Mouse (Mus musculus) retina, embryonic 14.5 days (tissue): ENCODE data around the gene Tbata.

Experiments
- DNase-seq: peaks from one replicate; pipeline ENCODE4 v3.0.0-alpha.2; 2015; ENCODE audit warnings: low spot score

Tbata gene

DNA sequence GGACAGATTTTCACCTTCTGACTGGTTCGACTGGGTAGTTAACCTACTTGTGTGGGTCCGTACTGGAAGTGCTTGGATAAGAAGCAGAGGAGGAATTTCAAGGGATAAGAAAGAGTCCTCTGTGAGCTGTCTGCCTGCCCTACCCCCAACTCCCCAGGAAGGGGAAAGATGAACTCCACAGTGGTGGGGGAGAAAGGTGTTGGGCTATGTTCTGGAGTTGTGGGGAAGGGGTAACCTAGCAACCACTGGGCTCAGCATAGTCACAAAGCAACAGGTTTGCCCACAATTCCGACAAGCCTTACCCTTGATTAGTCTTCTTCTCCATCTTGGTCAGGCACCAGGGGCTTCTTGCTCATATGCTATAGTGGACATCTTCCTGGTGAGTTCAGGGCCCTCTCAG lies at the start of gene Tbata:
Tbata (plus strand) TSS at position 301 of the 400 bp plus-strand sequence.
- no peak for DNase-seq

DNA sequence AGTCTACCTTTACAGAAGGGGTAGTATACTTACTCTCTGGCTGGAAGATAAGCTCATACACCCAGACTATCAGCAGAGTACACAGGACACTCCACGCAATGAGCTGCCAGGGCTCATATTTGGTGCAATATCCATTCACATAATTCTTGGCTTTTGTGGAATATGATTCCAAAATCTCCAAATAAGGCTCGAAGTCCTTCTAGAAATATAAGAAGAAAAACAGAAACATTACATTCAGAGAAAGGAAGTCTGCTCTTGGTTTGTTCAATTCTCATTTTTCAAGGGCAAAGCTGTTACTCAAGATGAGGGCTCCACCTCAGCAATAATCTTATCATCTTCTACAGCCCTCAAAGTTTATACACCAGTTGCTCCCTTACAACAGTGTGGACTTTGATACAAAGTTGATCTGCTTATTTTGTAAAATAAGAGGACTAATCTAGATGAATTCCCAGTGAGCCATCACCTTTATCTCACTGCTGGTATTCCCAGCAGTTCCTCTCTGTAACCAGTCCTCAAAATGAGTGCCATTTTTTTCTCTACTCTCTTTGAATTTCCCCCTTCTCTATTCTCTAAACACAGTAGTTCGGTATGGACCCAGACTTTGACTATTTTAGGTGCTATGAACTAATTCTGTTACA lies 48.4 kb upstream of the Tbata start:
- DNase-seq = no peak

DNA sequence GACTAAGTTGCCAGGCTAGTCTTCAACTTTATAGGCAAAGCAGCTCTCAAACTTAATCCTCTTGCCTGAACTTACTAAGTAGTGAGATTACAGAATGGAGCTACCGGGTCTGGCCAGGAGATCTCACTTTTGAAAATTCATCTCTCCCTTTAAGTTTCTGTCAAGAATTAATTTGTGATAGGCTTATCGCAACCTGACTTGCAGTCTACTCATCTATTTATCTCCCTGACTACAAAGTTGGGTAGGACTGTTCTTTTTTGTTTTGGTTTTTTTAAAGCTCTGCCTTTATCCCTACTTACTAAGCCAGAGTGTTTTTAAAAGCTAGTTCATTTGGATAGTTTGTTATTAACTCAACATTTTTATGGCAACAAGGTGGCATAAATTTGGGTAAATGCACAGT lies 47.3 kb upstream of the Tbata start:
- DNase-seq = no peak

DNA sequence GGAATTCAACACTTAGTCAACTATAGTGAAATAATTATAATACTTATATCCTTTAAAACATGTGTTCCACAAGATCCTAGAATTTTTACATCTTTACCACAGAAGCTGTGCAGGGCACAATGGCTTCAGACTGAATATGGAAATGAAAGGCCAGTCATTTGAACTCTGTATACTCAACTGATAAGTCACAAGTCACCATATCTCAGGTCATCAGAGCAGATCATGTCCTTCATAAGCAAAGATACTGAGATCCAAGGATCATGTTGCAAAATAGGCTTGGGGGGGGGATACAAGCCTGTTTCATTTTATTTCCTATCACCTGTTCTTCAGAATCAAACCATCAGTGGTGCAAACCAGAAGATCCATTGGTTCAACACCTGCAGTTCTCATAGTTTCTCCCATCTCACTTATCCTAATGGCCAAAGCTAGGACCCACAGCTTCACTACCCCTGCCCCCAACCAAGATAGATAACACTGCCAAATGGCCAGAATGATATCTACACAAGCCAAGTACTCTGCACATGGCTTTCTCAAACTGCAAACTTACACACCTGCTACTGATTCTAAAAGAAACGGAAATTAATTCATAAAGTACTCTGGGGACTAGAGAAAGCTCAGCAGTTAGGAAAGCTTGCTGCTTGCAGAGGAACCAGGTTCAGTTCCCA lies 42.9 kb upstream of the Tbata start:
- no peak for DNase-seq

DNA sequence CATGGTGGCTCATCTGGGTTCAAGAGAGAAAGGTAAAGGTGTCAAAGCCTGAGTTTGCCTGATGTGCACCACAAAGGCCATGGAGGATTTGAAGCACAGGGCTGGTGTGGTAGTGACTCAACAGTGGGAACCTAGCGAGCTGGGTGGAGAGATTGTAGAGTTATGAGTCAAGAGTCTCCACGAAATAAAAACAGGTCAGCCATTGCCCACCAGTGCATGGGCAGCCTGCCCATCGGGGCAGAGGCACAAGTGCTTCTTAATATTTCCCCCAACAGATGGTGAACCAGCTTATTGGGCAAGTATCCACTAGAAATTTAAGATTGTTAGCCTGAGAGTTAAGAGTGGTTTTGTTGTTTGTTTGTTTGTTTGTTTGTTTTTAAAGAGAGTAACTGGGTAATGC lies 40.8 kb upstream of the Tbata start:
- DNase-seq = no peak

DNA sequence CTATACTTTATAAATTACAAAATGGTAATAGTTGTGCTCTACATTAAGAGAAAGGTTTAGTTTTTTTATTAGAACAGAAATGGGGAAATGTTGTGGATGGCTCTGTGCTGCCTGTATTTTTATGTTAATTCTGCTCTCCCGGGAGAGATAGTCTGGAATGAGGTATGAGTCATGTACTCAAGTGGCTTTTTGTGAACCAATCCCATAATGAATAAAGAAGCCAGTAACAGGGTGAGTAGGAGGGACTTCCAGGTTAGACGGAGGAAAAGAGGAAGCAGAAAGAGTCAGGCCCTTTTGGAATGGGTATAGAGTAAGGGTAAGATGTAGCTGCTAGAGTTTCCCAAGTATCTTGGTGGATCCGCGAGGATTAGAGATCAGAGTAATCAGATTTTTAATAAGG lies 37.7 kb upstream of the Tbata start:
- DNase-seq = no peak

DNA sequence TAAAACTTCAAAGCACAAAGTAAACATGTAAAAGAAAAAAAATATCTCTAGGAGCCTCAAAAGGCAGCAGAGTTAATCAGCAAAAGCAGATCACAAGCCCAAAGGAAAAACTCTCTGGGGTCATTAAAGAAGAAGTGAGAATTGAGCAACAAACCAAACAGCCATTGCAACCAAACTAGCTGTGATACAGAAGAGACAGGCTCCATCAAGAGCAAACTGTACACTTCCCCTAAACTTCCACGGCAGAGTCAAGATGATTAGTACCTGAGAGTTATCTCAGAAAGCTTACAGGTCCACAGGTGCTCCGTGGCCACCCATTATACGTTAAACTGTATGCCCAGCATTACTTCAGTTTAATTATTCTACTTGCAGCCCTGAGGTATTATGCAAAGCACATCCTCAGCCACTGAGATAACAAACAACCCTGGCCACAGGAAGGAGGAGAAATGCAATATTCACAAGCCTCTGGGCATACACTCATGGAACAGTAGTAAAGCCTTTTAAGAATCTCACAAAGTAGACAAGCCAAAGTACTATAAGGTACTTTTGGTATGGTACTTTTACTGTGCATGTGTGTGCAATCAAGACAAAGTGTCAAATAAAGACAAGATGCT lies 36.4 kb upstream of the Tbata start:
- no peak for DNase-seq

DNA sequence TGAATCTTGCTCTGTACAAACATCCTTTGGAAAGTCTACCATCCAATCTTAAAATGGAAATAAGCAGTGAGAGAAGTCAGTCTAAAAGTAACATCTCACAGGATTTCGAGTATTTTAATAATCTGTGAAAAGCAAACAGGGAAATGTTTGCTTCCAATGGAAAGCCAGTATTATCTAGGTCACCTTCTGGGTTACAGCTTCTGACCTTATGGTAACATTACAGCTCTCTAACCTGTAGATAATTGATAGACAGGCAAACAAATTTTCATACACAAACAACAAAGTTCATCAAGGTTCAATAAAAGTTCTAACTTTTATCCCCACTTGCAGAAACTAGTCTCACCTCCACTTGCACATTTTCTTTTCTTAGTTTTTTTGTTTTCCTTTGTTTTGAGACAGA lies 34.2 kb upstream of the Tbata start:
- no peak for DNase-seq

DNA sequence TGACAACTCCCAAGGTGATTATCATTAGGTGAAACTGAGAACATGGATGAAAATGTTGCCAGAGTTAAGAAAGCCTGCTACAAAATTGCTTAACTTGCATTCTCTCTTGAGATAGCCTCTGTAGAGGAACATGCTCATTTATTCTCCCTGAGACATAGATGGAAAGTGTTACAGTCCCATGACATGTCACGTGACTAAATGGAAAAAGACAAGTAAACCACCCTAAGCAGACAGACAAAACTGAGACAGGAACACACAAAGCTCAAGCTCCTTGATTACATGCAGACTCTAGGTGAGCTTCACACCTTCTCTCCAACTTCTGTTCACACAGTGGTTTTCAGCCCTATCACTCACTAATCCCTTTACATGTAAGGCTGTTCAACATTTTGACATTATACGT lies 28.4 kb upstream of the Tbata start:
- no peak for DNase-seq

DNA sequence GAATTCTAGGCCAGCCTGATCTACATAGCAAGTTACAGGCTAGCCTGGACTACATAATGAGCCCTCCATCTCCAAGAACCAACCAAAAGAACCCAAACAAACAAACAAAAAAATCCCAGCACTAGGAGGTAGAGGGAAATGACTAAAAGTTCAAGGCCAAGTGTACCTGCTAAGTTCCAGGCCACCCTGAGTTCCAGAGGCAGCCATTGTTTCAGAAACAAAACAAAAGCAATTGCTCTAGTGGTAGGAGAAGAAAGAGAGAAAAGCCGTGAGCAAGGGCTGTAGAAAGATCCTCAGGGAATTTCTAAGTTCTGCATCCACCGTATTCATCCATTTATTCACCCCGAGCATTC lies 26.0 kb upstream of the Tbata start:
- DNase-seq = no peak

DNA sequence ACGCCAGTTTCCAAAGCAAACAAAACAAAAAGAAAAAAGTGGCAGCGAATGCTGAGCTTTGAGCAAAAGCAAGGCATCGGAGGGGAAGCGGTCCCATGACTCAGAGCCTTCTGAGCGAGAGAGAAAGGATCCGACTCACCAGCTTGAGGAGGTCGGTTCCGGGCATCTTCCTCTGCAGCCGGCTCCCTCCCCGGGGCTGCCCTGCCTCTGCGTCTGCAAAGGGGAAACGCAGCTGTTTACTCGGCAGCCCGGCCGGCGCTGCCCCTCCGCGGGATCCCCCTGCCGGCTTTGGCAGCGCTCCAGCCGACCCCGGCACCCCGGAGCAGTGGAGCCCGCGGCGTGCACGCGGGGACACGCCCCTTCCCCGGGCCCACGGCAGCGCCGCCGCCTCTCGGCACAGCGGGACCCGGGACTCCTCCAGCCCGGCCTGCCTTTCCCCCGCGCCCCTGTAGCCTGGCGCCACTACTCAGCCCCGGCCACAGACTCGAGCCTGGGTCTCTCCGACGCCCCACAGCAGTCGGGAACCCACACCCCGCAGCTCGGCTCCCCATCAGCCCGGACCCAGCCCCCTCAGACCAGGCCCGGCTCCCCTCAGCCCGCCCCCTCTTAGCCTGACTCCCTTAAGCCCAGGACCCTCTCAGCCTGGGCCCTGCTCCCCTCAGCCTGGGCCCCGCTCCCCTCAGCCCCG lies 25.5 kb upstream of the Tbata start:
- peak; percentile 71 for DNase-seq

DNA sequence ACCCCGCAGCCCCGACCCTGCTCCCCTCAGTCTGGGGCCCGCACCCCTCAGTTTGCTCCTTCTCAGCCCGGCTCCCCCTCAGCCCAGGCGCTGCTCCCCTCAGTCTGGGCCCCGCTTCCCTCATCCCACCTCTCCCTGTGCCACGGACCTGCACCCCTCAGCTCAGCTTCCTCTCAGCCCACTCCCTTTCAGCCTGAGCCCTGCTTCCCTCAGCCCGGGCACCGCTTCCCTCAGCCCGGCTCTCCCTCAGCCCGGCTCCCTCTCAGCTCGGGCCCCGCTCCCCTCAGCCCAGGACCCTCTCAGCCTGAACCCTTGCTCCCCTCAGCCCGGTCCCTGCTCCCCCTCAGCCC lies 25.0 kb upstream of the Tbata start:
- DNase-seq = no peak

DNA sequence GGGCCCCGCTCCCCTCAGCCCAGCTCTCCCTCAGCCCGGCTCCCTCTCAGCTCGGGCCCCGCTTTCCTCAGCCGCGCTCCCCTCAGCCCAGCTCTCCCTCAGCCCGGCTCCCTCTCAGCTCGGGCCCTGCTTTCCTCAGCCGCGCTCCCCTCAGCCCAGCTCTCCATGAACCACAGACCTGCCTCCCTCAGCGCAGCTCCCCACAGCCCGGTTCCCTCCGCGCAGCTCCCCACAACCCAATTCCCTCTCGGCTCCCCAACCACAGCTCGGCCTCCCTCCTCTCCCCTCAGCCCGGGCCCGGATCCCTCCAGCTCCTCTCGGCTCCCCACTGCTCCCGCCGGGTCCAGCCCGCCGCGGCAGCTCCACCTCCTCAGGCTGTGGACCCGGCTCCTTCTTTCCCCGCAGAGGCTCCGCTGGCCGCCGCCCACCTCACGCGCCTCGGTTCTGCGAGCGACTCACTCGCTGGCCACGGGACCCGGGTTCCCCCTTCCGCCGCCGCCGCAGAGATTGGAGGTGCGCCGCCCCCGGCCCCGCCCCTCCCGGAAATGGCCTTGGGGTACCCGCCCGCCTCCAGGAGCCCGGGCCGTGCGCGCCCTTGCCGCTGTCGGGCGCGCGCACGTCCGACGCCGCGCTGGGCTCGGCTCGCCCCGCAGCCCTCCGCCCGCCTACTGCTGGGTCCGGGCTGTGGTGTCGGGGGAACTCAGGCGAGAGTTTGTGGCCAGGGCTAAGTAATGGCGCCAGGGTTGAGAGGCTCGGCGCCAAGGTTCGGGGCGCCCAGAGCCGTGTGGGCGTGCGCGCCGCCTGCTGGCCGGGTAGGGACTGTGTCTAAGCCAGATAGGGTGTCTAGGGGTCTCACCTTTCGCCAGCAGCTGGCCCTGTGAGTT lies 24.4 kb upstream of the Tbata start, which contains the start of gene Sgpl1:
Sgpl1 (minus strand) TSS at position 547 of the 884 bp plus-strand sequence.
- DNase-seq = peak; percentile 92

DNA sequence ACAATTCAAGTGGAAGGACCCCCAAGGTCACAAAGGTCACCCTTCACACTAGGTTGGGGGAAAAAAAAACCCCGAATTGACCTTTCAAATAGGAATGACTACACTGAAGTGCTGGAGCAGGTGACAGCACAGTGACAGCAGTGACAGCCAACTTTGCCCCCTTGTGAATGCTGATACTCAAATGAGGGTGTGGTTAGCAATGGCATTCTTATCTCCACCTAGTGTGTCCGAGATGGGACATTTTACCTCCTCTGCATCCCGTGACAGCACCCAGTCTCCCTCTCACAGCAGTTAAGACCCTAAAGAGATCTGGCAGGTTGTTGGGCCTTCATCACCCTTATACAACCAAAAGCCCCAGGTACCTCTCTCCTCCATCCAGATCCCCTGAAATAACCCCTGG lies 22.3 kb upstream of the Tbata start:
- no peak for DNase-seq

DNA sequence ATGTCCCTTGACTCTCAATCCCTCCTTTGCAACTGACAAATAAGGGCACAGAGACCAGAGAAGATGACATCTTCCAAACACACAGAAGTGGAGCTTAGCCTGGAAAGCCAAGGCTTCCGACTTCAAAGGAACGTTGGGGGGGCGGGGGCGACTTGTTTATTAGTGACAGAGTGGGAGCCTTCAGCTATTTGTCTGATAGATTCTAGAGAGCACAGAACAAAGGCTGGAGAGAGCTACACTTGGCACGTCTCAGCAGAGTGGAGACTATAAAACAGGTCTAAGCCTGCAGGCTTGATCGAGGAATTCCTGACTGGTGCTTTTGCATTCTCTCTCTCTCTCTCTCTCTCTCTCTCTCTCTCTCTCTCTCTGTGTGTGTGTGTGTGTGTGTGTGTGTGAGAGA lies 21.1 kb upstream of the Tbata start:
- DNase-seq = no peak

DNA sequence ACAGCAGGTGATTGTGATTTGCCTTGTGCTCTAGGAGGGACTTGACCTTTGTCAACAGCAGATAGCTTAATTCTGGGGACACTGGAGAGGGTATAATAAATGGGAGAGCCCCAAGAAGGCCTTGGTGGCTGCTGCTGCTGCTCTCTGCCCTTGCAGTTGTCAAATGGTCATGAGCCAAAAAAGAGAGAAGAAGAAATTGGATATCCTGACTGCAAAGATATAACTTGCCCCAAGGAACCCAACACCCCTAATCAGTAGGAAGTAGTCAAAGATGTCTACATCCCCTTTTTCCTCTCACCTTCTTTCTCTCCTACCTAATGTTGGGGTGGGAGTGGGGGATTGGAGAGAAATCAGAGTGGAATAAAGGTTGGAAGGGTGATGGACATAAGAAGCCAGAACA lies 19.6 kb upstream of the Tbata start:
- no peak for DNase-seq

DNA sequence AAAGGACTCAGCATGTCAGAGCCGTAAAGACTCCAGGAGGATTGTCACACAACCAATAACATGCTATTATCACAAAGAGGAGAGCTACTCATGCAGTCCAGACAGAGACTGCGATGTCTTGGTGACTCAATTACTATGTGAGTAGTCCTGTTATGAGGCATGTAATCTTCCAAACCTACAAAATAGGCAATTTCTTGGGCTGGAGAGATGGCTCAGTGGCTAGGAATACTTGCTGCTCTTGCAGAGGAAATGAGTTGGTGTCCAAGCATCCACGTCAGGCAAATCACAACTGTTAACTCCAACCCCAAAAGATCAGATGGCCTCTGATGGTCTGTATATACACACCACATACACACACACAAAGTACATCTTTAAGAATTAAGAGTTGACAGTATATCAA lies 16.1 kb upstream of the Tbata start:
- no peak for DNase-seq

DNA sequence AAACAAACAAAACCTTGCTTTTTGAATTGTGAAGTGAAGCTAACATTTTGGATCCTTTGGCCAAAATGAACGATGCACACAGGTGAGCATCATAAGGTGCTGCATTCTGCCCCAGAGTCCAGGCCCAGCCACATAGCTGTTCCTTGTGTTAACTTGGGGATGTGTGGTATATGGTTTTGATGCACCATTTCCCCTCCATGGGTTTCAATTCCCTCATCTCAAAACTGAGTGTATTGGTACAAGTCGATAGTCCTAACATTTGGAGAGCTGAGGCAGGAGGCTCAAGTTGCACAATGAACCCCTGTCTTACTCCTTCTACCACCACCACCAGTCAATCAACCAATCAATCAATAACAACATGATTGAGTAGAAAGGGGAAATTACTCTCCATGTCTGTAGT lies 15.3 kb upstream of the Tbata start:
- DNase-seq = no peak

DNA sequence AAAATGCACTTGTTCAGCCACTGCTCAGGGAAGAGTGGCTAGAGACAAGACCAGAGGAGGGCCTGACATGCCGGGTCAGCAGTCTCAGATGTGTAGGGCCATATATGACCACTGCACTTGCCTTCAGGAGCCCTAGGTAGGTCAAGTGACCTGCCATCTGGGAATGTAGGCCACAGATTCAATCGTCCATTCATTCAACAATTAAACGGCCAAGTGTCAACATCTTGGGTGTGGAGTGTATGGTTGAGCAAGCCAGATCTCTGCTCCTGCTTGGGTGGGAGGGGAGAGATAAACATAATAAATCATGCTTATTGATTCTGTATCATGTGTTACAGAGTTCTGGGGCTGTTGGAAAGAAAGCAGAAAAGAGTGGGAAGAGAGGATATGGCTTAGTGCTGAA lies 13.2 kb upstream of the Tbata start:
- DNase-seq = no peak

DNA sequence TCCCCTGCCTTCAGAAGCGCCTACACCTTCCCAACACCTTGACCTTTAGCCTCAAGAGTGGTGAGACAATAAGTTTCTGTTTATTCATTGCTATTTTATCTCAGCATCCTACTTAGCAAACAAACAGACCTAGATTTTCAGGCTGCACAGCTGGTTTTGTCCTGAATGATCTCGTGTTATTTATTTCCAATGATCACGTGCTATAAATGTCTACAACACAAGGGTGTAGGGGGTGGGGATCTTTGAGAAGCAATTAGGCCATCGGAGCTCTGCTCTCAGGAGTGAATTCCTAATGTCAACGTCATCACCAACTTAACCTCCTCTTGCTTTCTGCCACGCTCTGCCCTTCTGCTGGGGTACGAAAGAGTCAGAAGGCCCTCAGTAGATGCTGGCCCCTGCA lies 11.7 kb upstream of the Tbata start:
- no peak for DNase-seq

DNA sequence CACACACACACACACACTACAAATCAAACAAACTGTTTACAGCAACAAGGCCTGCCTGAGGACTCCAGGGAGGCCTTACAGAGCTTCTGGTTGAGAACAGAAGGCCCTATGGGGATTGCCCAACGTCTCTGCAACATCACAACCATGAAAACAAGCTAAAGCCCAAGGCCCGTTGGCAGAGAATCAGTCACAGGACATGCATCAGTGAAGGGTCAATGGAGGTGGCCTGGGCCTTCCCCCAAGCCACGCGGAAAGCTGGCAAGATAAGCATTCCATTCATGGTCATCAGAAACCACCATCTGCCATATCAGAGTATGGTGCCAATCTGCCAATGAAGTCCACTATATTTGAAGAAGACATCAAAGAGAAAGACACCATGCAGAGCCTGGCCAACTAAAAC lies 11.1 kb upstream of the Tbata start:
- DNase-seq = no peak

DNA sequence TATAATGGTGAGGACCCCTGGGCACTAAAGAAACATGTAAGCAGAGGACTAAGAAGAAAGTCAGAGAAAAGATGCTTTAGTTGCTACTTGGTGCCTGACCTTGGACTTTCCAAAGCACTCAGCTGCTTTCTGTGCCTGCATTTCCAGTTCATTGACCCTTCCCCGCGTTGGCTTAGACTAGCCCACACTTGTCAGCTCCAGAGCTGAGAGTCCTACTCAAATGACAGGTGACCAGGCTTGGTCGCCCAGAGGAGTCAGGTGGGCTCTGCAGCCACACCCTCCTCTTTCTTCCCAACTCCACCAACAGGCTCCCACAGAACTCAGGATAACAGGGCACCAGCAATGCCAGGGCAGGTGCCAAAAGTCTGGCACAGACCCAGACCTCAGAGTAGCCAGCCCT lies 9.4 kb upstream of the Tbata start:
- no peak for DNase-seq
